Mouse (Mus musculus): Measurements from ENCODE around the gene Ska3.

GRCm38 (mm10) chr14:57760447-57761412 is 65.3 kb downstream of the Ska3 start:
- TF ChIP-seq GATA1 (IDR thresholded peaks at IDR 0.05; ENCODE audit: borderline replicate concordance, low read length) (no peak), FLI1 (IDR thresholded peaks at IDR 0.05; ENCODE audit: low read length) (no peak)

Measured in megakaryocyte, embryonic 14.5 days (primary cell).